Mouse (Mus musculus) embryonic facial prominence, embryonic 13.5 days (tissue): Measurements from ENCODE around the gene Tmem179. TPM values are rescaled to one million over a fixed set of nuclear protein-coding genes. Genes with fewer than 3 reads are reported as not detected.

Source experiments
- ATAC-seq: fragments of 200-750 bp; cut with Nextera tagmentation; 2 replicates; pipeline ENCODE4 v1.8.0; 2017; ENCODE audit warnings: low read depth; ENCODE audit not compliant: insufficient number of reproducible peaks, insufficient read depth, low FRiP score, low TSS enrichment
- H3K27ac ChIP-seq: fragments of 300-500 bp; sonication (generic); 2 replicates; pipeline ENCODE4 v1.5.1; 2015; ENCODE audit warnings: moderate library complexity, mild to moderate bottlenecking, inconsistent platforms
- H3K27me3 ChIP-seq: fragments of 300-500 bp; sonication (generic); 2 replicates; pipeline ENCODE4 v1.6.1; 2015; ENCODE audit warnings: mild to moderate bottlenecking, inconsistent platforms
- H3K36me3 ChIP-seq: fragments of 300-500 bp; sonication (generic); 2 replicates; pipeline ENCODE4 v1.6.1; 2015; ENCODE audit warnings: mild to moderate bottlenecking, inconsistent platforms
- H3K4me1 ChIP-seq: fragments of 300-500 bp; sonication (generic); 2 replicates; pipeline ENCODE4 v1.6.1; 2015; ENCODE audit warnings: inconsistent platforms
- H3K4me2 ChIP-seq: fragments of 300-500 bp; sonication (generic); 2 replicates; pipeline ENCODE4 v1.6.1; 2015; ENCODE audit warnings: moderate library complexity, mild to moderate bottlenecking, inconsistent platforms
- H3K4me3 ChIP-seq: fragments of 300-500 bp; sonication (generic); 2 replicates; pipeline ENCODE4 v1.5.1; 2015; ENCODE audit warnings: mild to moderate bottlenecking, inconsistent platforms
- H3K9ac ChIP-seq: fragments of 300-500 bp; sonication (generic); 2 replicates; pipeline ENCODE4 v1.6.1; 2015; ENCODE audit warnings: mild to moderate bottlenecking, inconsistent platforms
- H3K9me3 ChIP-seq: fragments of 300-500 bp; sonication (generic); 2 replicates; pipeline ENCODE4 v1.6.1; 2016; ENCODE audit warnings: inconsistent platforms
- WGBS: fragments of 180-500 bp; shearing (Covaris S2); methylation state at CpG from one replicate; pipeline ENCODE4 v1.1.7; 2015; ENCODE audit warnings: mixed read lengths; 5-methylcytosine and 5-hydroxymethylcytosine counted together
- polyA plus RNA-seq: library from polyadenylated mRNA; unstranded; fragments of >200 nt; fragmentation: Nextera tagmentation; extraction: Ambion mirVana; gene quantifications from 2 replicates; pipeline ENCODE4 v1.2.1, GENCODE M21; 2015

The Tmem179 gene
- polyA plus RNA-seq, 1 experiment from 2014 or later = 1.0 TPM

GRCm38 (mm10) chr12:112551861-112552375, 35.4 kb upstream of the Tmem179 start:
- Histone ChIP-seq H3K9me3 (no peaks in the 10 kb centered on the region), H3K27me3 (no peaks in the 10 kb centered on the region), H3K4me2 (no peak overlapping the region), H3K4me3 (no peak overlapping the region), H3K4me1 (peaks cover 7% of the 10 kb centered on the region; the same call in 1 of the 2 replicates), H3K36me3 (no peaks in the 10 kb centered on the region), H3K27ac (peak overlapping the region; percentile 48; the same call in 1 of the 2 replicates), H3K9ac (no peak overlapping the region)
- no peak for ATAC-seq
- 9% methylated on average over 13 of the region's 13 CpGs for WGBS

GRCm38 (mm10) chr12:112549287-112549686, 32.7 kb upstream of the Tmem179 start:
- Histone ChIP-seq H3K4me3 (no peak overlapping the region), H3K36me3 (no peaks in the 10 kb centered on the region), H3K27me3 (no peaks in the 10 kb centered on the region), H3K9ac (no peak overlapping the region), H3K4me1 (peaks cover 12% of the 10 kb centered on the region), H3K27ac (no peak overlapping the region), H3K4me2 (no peak overlapping the region), H3K9me3 (no peaks in the 10 kb centered on the region)
- 94% methylated on average over 1 of the region's 1 CpGs for WGBS
- ATAC-seq = no peak

- ATAC-seq = no peak
- no peak overlapping the region for H3K9ac ChIP-seq
- WGBS = 92% methylated on average over 8 of the region's 8 CpGs
- H3K27ac ChIP-seq = no peak overlapping the region
- H3K4me1 ChIP-seq = peaks cover 9% of the 10 kb centered on the region
- no peak overlapping the region for H3K4me2 ChIP-seq
- no peak overlapping the region for H3K4me3 ChIP-seq
- no peaks in the 10 kb centered on the region for H3K36me3 ChIP-seq
- no peaks in the 10 kb centered on the region for H3K9me3 ChIP-seq
- no peaks in the 10 kb centered on the region for H3K27me3 ChIP-seq
These were observed 29.6 kb upstream of the Tmem179 start for GRCm38 (mm10) chr12:112546110-112546509.

- Histone ChIP-seq H3K4me1 (peaks cover 9% of the 10 kb centered on the region), H3K9me3 (no peaks in the 10 kb centered on the region), H3K9ac (no peak overlapping the region), H3K27me3 (no peaks in the 10 kb centered on the region), H3K4me2 (no peak overlapping the region), H3K36me3 (no peaks in the 10 kb centered on the region), H3K4me3 (no peak overlapping the region), H3K27ac (no peak overlapping the region)
- no peak for ATAC-seq
- WGBS = 20% methylated on average over 12 of the region's 12 CpGs
These were observed 28.6 kb upstream of the Tmem179 start for GRCm38 (mm10) chr12:112544946-112545701.

GRCm38 (mm10) chr12:112543941-112544340, 27.4 kb upstream of the Tmem179 start:
- no peaks in the 10 kb centered on the region for H3K36me3 ChIP-seq
- no peak overlapping the region for H3K4me2 ChIP-seq
- H3K4me3 ChIP-seq = no peak overlapping the region
- no peaks in the 10 kb centered on the region for H3K9me3 ChIP-seq
- no peak overlapping the region for H3K27ac ChIP-seq
- 62% methylated on average over 9 of the region's 9 CpGs for WGBS
- H3K9ac ChIP-seq = no peak overlapping the region
- no peaks in the 10 kb centered on the region for H3K27me3 ChIP-seq
- no peak for ATAC-seq
- H3K4me1 ChIP-seq = peaks cover 9% of the 10 kb centered on the region

- Histone ChIP-seq H3K36me3 (no peaks in the 10 kb centered on the region), H3K9ac (peak overlapping the region; percentile 32), H3K4me3 (no peak overlapping the region), H3K4me2 (no peak overlapping the region), H3K4me1 (peaks cover 9% of the 10 kb centered on the region), H3K27me3 (no peaks in the 10 kb centered on the region), H3K27ac (no peak overlapping the region), H3K9me3 (no peaks in the 10 kb centered on the region)
- no peak for ATAC-seq
- WGBS = 5% methylated on average over 11 of the region's 11 CpGs
These were observed 26.4 kb upstream of the Tmem179 start for GRCm38 (mm10) chr12:112542920-112543300.

GRCm38 (mm10) chr12:112542257-112542919, 25.8 kb upstream of the Tmem179 start:
- ATAC-seq = no peak
- no peaks in the 10 kb centered on the region for H3K36me3 ChIP-seq
- peak overlapping the region; percentile 32; the same call in 1 of the 2 replicates for H3K9ac ChIP-seq
- no peak overlapping the region for H3K4me2 ChIP-seq
- H3K9me3 ChIP-seq = no peaks in the 10 kb centered on the region
- no peak overlapping the region for H3K27ac ChIP-seq
- no peak overlapping the region for H3K4me3 ChIP-seq
- peaks cover 9% of the 10 kb centered on the region for H3K4me1 ChIP-seq
- H3K27me3 ChIP-seq = no peaks in the 10 kb centered on the region
- 67% methylated on average over 13 of the region's 13 CpGs for WGBS

- Histone ChIP-seq H3K4me3 (no peak overlapping the region), H3K27me3 (no peaks in the 10 kb centered on the region), H3K9me3 (no peaks in the 10 kb centered on the region), H3K4me2 (no peak overlapping the region), H3K36me3 (no peaks in the 10 kb centered on the region), H3K27ac (no peak overlapping the region), H3K9ac (no peak overlapping the region), H3K4me1 (peaks cover 9% of the 10 kb centered on the region)
- ATAC-seq = no peak
- 64% methylated on average over 8 of the region's 8 CpGs for WGBS
These were observed 25.0 kb upstream of the Tmem179 start for GRCm38 (mm10) chr12:112541483-112542091.

GRCm38 (mm10) chr12:112540321-112540720, 23.8 kb upstream of the Tmem179 start:
- Histone ChIP-seq H3K9ac (no peak overlapping the region), H3K27me3 (no peaks in the 10 kb centered on the region), H3K4me1 (peaks cover 7% of the 10 kb centered on the region), H3K4me3 (no peak overlapping the region), H3K36me3 (no peaks in the 10 kb centered on the region), H3K9me3 (no peaks in the 10 kb centered on the region), H3K27ac (no peak overlapping the region), H3K4me2 (no peak overlapping the region)
- 84% methylated on average over 12 of the region's 12 CpGs for WGBS
- no peak for ATAC-seq

- peaks cover 3% of the 10 kb centered on the region; the same call in 1 of the 2 replicates for H3K4me1 ChIP-seq
- H3K27ac ChIP-seq = no peak overlapping the region
- H3K9me3 ChIP-seq = no peaks in the 10 kb centered on the region
- no peak for ATAC-seq
- H3K9ac ChIP-seq = no peak overlapping the region
- H3K36me3 ChIP-seq = no peaks in the 10 kb centered on the region
- WGBS = 87% methylated on average over 7 of the region's 7 CpGs
- no peaks in the 10 kb centered on the region for H3K27me3 ChIP-seq
- no peak overlapping the region for H3K4me3 ChIP-seq
- no peak overlapping the region for H3K4me2 ChIP-seq
These were observed 23.0 kb upstream of the Tmem179 start for GRCm38 (mm10) chr12:112539466-112539965.

GRCm38 (mm10) chr12:112538356-112538755, 21.8 kb upstream of the Tmem179 start:
- Histone ChIP-seq H3K27ac (no peak overlapping the region), H3K9me3 (no peaks in the 10 kb centered on the region), H3K27me3 (no peaks in the 10 kb centered on the region), H3K4me2 (no peak overlapping the region), H3K4me1 (peaks cover 3% of the 10 kb centered on the region; the same call in 1 of the 2 replicates), H3K36me3 (no peaks in the 10 kb centered on the region), H3K4me3 (no peak overlapping the region), H3K9ac (no peak overlapping the region)
- WGBS = 84% methylated on average over 9 of the region's 9 CpGs
- ATAC-seq = no peak
